Mouse (Mus musculus) erythroblast, embryonic 14.5 days (primary cell): Measurements from ENCODE around the gene Baiap3. TPM values are rescaled to one million over a fixed set of nuclear protein-coding genes. Genes with fewer than 3 reads are reported as not detected.

Experiments used
- H3K27me3 ChIP-seq: 2 replicates; pipeline ENCODE4 v1.6.1; 2012; ENCODE audit warnings: inconsistent platforms; ENCODE audit not compliant: control insufficient read depth
- H3K36me3 ChIP-seq: 2 replicates; pipeline ENCODE4 v1.6.1; 2012; ENCODE audit warnings: mild to moderate bottlenecking, inconsistent platforms; ENCODE audit not compliant: control insufficient read depth
- H3K4me1 ChIP-seq: 2 replicates; pipeline ENCODE4 v1.6.1; 2012; ENCODE audit warnings: inconsistent platforms; ENCODE audit not compliant: control insufficient read depth
- H3K4me3 ChIP-seq: replicated peaks from 2 replicates; pipeline ENCODE3; 2012; ENCODE audit warnings: moderate library complexity, mild to moderate bottlenecking, inconsistent platforms
- H3K9me3 ChIP-seq: 2 replicates; pipeline ENCODE4 v1.6.1; 2012; ENCODE audit warnings: low read length, inconsistent platforms, mixed read lengths; ENCODE audit not compliant: control insufficient read depth
- GATA1 ChIP-seq: IDR thresholded peaks from 2 replicates; pipeline ENCODE4 v1.6.1; 2012; ENCODE audit warnings: low read length, inconsistent platforms, mixed read lengths
- TAL1 ChIP-seq: IDR thresholded peaks from 3 replicates; pipeline ENCODE4 v1.6.1; 2012; ENCODE audit warnings: low read length, inconsistent platforms, mixed read lengths
- polyA plus RNA-seq: library from polyadenylated mRNA; stranded (reverse); fragments of >175 nt; gene quantifications from 2 replicates; pipeline ENCODE4 v1.2.3, GENCODE M21; 2012

The Baiap3 gene
- polyA plus RNA-seq, 1 experiment: not detected

GRCm38 (mm10) chr17:25274571-25275346 lies 18.6 kb upstream of the Baiap3 start, which contains the start of gene Ube2i:
Ube2i (minus strand) TSS chr17:25274622.
- Histone ChIP-seq H3K27me3 (peaks cover 3% of the 10 kb centered on the region; the same call in 1 of the 2 replicates), H3K4me3 (peak within 1 kb of the TSS; percentile 86)
- TF ChIP-seq GATA1 (no peak), TAL1 (no peak)

GRCm38 (mm10) chr17:25273706-25274501 lies 17.7 kb upstream of the Baiap3 start:
- peak overlapping the region; percentile 86 for H3K4me3 ChIP-seq
- TF ChIP-seq GATA1 (no peak), TAL1 (no peak)

More at GRCm38 (mm10) chr17:25274571-25275346, 18.6 kb upstream of the Baiap3 start, which contains the start of gene Ube2i:
- Histone ChIP-seq H3K36me3 (peaks cover 24% of the 10 kb centered on the region), H3K9me3 (no peaks in the 10 kb centered on the region), H3K4me1 (peaks cover 38% of the 10 kb centered on the region)

GRCm38 (mm10) chr17:25272951-25273705 lies 17.0 kb upstream of the Baiap3 start:
- Histone ChIP-seq H3K36me3 (peaks cover 40% of the 10 kb centered on the region), H3K4me1 (peaks cover 45% of the 10 kb centered on the region), H3K9me3 (no peaks in the 10 kb centered on the region)

More at GRCm38 (mm10) chr17:25273706-25274501, 17.7 kb upstream of the Baiap3 start:
- no peaks in the 10 kb centered on the region for H3K9me3 ChIP-seq
- no peaks in the 10 kb centered on the region for H3K27me3 ChIP-seq
- peaks cover 45% of the 10 kb centered on the region for H3K4me1 ChIP-seq
- peaks cover 32% of the 10 kb centered on the region for H3K36me3 ChIP-seq

GRCm38 (mm10) chr17:25272326-25272725 lies 16.2 kb upstream of the Baiap3 start:
- Histone ChIP-seq H3K27me3 (no peaks in the 10 kb centered on the region), H3K9me3 (no peaks in the 10 kb centered on the region), H3K4me3 (peak overlapping the region; percentile 86), H3K36me3 (peaks cover 48% of the 10 kb centered on the region), H3K4me1 (peaks cover 45% of the 10 kb centered on the region)
- no peak for TF ChIP-seq TAL1
- TF ChIP-seq GATA1: peak; percentile 48; the same call in 1 of the 2 replicates

More at GRCm38 (mm10) chr17:25272951-25273705, 17.0 kb upstream of the Baiap3 start:
- H3K27me3 ChIP-seq: no peaks in the 10 kb centered on the region
- no peak for TF ChIP-seq TAL1
- no peak for TF ChIP-seq GATA1
- peak overlapping the region; percentile 86 for H3K4me3 ChIP-seq

- peaks cover 45% of the 10 kb centered on the region for H3K4me1 ChIP-seq
- no peaks in the 10 kb centered on the region for H3K9me3 ChIP-seq
- H3K36me3 ChIP-seq: peaks cover 63% of the 10 kb centered on the region
- peak overlapping the region; percentile 86 for H3K4me3 ChIP-seq
- TF ChIP-seq TAL1 (no peak), GATA1 (no peak)
- H3K27me3 ChIP-seq: no peaks in the 10 kb centered on the region
These were observed 14.7 kb upstream of the Baiap3 start for GRCm38 (mm10) chr17:25270795-25271335.

- Histone ChIP-seq H3K4me1 (peaks cover 3% of the 10 kb centered on the region), H3K36me3 (peaks cover 88% of the 10 kb centered on the region), H3K4me3 (no peak overlapping the region), H3K27me3 (no peaks in the 10 kb centered on the region), H3K9me3 (no peaks in the 10 kb centered on the region)
- TF ChIP-seq GATA1: no peak
- TF ChIP-seq TAL1: no peak
These were observed 8.3 kb upstream of the Baiap3 start for GRCm38 (mm10) chr17:25264453-25264852.

- Histone ChIP-seq H3K9me3 (no peaks in the 10 kb centered on the region; the same call in 1 of the 2 replicates), H3K36me3 (peaks cover 31% of the 10 kb centered on the region), H3K4me1 (peaks cover 9% of the 10 kb centered on the region), H3K27me3 (peaks cover 46% of the 10 kb centered on the region), H3K4me3 (no peak overlapping the region)
- TF ChIP-seq TAL1: no peak
- no peak for TF ChIP-seq GATA1
These were observed 1.7 kb upstream of the Baiap3 start for GRCm38 (mm10) chr17:25257804-25258261.

- Histone ChIP-seq H3K36me3 (peaks cover 16% of the 10 kb centered on the region), H3K4me1 (peaks cover 9% of the 10 kb centered on the region), H3K9me3 (no peaks in the 10 kb centered on the region; the same call in 1 of the 2 replicates), H3K27me3 (peaks cover 69% of the 10 kb centered on the region), H3K4me3 (no peak overlapping the region)
- TF ChIP-seq TAL1: no peak
- TF ChIP-seq GATA1: no peak
These were observed 1.1 kb downstream of the Baiap3 start for GRCm38 (mm10) chr17:25255110-25255509.
